Mouse (Mus musculus): Measurements from ENCODE around the gene Fbxw20. TPM values are rescaled to one million over a fixed set of nuclear protein-coding genes. Genes with fewer than 3 reads are reported as not detected.
"Not testable (repeated sequence)": the region's sequence is repeated elsewhere in the genome, so short reads cannot be mapped to it uniquely, and the experiment has no call there.

The Fbxw20 gene
- not detected for total RNA-seq (2021)
- long read RNA-seq, experiment 1: 0 reads
- long read RNA-seq, experiment 2: 0 reads

DNA sequence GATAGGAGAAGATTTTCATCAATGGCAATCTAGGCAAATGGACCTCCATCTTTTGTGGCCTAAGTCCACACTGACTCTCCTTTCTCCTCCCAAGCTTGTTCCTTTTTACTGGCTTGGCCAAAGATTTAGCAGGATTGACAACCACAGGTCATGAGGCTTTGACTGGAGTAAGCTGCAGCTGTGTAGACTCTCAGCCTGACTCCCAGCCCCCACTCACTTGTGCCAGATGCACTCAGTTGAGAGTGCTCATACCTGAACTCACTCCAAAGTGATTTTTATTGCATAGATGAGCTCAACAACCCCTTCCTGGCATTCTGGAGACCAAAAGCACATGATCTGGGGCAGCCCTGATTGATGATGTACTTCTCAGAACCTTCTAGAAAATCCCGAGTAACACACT is at the start of gene Fbxw20:
Gene Fbxw20 (minus strand): TSS at position 101 of the 400 bp plus-strand sequence.
- no peak for DNase-seq (ENCODE audit: low spot score in 2 of 2)

DNA sequence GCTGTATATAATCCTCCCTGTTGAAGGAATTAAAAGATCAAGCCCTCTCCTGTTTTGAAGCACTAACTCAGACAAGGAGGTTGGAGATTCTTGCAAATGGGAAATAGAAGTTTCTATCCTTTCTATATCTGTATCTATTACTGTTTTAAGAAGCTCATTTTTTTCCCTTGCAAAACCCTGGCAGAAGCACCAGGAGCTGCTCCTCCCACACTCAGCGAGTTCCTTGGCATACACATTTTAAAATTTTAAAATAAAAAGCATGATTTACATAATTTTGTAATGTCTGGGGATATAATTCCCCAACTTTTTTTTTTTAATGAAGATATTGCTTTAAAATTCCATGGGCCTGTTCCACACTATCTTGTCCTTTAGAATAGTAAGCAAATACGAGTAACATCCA is 28.5 kb upstream of the Fbxw20 start:
- no peak for DNase-seq (ENCODE audit: low spot score in 2 of 2)

DNA sequence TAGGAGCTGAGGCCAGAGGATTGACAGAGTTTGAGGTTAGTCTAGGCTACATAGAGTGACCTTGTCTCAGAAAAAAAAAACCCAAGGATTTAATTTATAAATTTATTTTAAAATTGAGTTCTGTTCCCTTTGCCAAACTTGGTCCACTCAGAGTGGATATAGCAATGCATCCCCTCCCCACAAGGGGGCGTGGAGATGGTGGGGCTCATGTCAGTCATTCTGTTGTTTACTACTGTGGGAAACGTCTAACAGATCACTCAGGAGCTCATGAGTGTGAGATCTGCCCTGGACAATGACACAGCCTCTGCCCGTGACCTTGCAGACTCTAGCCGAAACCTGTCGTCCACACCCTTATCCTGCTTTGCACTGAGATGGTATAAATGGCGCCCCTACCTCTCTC is 16.1 kb downstream of the Fbxw20 start:
- no peak for DNase-seq (ENCODE audit: low spot score in 2 of 2)

DNA sequence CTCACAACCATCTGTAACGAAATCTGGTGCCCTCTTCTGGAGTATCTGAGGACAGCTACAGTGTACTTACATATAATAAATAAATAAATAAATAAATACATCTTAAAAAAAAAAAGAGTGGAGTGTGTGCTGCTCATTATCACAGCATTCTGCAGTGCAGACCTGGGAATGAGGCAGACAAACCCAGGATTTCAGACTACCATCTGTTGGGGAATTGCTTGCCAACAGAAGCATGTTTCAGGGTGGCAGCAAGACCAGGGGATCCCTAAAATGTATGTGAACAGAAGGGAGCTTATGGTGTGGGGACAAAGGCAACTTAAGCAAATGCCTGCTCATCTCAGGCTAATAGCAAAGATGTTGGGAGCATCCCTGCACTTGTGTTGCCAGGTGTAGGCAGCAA is 33.2 kb downstream of the Fbxw20 start:
- not testable (repeated sequence) for DNase-seq (ENCODE audit: low spot score in 2 of 2)

DNA sequence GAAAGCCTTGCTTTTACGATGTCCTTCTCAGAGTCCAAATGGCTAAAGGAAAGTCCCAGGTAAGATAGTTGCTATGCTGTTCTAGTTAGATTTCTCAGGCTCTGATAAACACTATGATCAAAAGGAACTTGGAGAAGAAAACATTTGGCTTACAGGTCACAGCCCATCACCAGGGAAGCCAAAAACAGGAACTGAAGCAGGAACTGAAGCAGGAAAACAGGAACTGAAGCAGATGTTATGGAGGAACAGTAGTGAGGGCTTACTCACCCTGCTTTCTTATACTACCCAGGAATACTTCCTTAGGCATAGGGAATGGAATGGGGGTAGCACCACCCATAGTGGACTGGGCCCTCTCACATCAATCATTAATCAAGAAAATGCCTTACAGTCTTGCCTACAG is 34.2 kb downstream of the Fbxw20 start:
- DNase-seq (ENCODE audit: low spot score in 2 of 2): no peak

DNA sequence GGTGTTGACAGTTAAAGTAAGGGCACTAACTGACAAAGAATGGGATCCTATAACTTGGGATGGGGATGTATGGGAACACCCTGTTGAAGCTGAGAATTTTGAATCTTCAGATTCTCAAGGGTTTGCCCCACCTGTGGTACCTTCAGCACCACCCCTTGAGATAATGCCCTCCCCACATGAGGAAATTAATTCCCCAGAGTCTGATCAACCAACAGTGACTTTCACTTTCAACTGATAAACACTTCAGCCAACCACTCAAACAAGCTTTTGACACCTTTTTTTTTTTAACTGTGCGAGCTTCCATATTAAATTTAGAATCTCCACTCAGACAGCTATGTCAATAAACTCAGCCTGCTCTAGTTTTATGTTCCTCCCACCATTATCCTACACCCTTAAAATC is 35.2 kb downstream of the Fbxw20 start:
- no peak for DNase-seq (ENCODE audit: low spot score in 2 of 2)

DNA sequence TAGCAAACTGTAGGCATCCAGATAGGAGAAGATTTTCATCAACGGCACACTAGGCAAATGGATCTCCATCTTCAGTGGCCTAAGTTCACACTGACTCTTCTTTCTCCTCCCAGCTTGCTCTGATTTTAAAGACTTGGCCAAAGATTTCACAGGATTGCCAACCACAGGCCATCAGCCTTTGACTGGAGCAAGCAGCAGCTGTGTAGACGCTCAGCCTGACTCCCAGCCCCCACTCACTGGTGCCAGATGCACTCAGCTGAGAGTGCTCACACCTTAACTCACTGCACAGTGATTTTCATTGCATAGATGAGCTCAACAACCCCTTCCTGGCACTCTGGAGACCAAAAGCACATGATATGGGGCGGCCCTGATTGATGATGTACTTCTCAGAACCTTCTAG is 38.7 kb downstream of the Fbxw20 start, which contains the start of gene Fbxw13:
Gene Fbxw13 (minus strand): TSS at position 101 of the 400 bp plus-strand sequence.
- DNase-seq (ENCODE audit: low spot score in 2 of 2): not testable (repeated sequence)

DNA sequence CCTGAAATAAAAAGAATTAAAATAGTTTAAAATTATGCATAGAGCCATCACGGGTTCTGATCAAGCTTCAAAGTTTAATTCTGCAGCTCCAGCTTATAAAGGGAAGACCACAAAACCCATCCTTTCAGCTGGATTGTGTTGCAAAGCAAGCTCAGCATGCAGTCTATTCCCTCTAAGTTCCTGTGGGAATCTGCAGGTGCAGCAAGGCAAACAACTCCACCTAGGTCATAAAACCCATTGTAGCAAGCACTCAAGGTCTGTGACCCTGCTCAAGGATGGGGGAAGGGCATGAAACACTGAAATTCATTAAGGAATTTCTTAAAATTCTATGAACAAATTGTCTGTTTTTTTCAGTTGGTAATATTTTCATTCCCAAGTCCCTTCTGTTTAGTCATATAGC is 57.3 kb downstream of the Fbxw20 start:
- no peak for DNase-seq (ENCODE audit: low spot score in 2 of 2)

DNA sequence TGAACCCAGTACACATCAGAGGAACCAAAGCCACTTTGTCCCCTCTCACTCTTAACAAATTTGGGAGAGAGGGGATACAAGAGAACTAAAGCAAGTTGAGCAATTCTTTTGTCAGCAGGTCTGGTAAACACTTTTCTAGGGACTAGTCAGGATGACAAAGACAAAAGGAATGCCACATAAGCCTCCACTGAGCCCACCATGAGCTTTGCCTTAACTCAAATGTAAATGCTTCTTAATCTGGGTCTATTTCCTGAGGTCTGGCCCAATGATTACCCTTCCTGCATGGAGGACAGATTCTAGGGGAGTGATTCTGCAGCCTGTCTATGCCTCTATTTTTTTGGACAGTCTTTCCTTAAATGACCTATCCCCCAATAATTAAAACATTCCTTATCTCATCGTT is 58.3 kb downstream of the Fbxw20 start:
- no peak for DNase-seq (ENCODE audit: low spot score in 2 of 2)

Other genes starting within 250 kb of the Fbxw20 start
- gene Ucn2, start 248.7 kb downstream of the Fbxw20 start, total RNA-seq (2021): 1 to 10 TPM in 1 of 2 experiments, under 1 TPM in 1; 0.78 to 1.6 TPM
- gene Pfkfb4, start 243.0 kb downstream of the Fbxw20 start, total RNA-seq (2021): 1 to 10 TPM; 5.3 to 9.1 TPM
- 100 to 1,000 TPM; 113 to 115 TPM for gene Shisa5, start 196.2 kb downstream of the Fbxw20 start, total RNA-seq (2021)
- gene Trex1, start 175.0 kb downstream of the Fbxw20 start, total RNA-seq (2021): 10 to 100 TPM; 21.6 to 23.6 TPM
- gene Atrip, start 160.6 kb downstream of the Fbxw20 start, total RNA-seq (2021): 10 to 100 TPM; 20.7 to 21.3 TPM
- gene Ccdc51, start 152.3 kb downstream of the Fbxw20 start, total RNA-seq (2021): 10 to 100 TPM; 17.3 to 18.5 TPM
- 100 to 1,000 TPM; 375 to 399 TPM for gene Tma7, start 152.2 kb downstream of the Fbxw20 start, total RNA-seq (2021)
- 100 to 1,000 TPM; 152 to 161 TPM for gene Plxnb1, start 139.4 kb downstream of the Fbxw20 start, total RNA-seq (2021)
- gene Fbxw21, start 72.7 kb downstream of the Fbxw20 start, total RNA-seq (2021): not detected
- gene Fbxw13, start 38.8 kb downstream of the Fbxw20 start, total RNA-seq (2021): not detected
- gene Fbxw14, start 52.9 kb upstream of the Fbxw20 start, total RNA-seq (2021): not detected
- gene Fbxw28, start 104.9 kb upstream of the Fbxw20 start, total RNA-seq (2021): not detected
- gene Fbxw22, start 169.5 kb upstream of the Fbxw20 start, total RNA-seq (2021): not detected
- gene Fbxw16, start 214.4 kb upstream of the Fbxw20 start, total RNA-seq (2021): not detected

All from adrenal gland, postnatal 4 days (tissue).